Mouse (Mus musculus): ENCODE measurements around the gene Fbxl3.

The Fbxl3 gene

GRCm38 (mm10) chr14:103099238-103099933 lies at the start of gene Fbxl3:
TSS of gene Fbxl3 (minus strand) at chr14:103099566.
- peak; percentile 90 to 91 for DNase-seq (ENCODE audit: low spot score in 2 of 2)

- DNase-seq (ENCODE audit: low spot score in 2 of 2): no peak
Measured at GRCm38 (mm10) chr14:103131991-103132390, 32.6 kb upstream of the Fbxl3 start.

GRCm38 (mm10) chr14:103125756-103126155 lies 26.4 kb upstream of the Fbxl3 start:
- DNase-seq (ENCODE audit: low spot score in 2 of 2): no peak

GRCm38 (mm10) chr14:103114994-103115670 lies 15.8 kb upstream of the Fbxl3 start:
- DNase-seq (ENCODE audit: low spot score in 2 of 2): no peak

GRCm38 (mm10) chr14:103112606-103113363 lies 13.4 kb upstream of the Fbxl3 start:
- DNase-seq (ENCODE audit: low spot score in 2 of 2): no peak

- no peak for DNase-seq (ENCODE audit: low spot score in 2 of 2)
Measured at GRCm38 (mm10) chr14:103109971-103110370, 10.6 kb upstream of the Fbxl3 start.

- DNase-seq (ENCODE audit: low spot score in 2 of 2): no peak
Measured at GRCm38 (mm10) chr14:103106301-103106700, 6.9 kb upstream of the Fbxl3 start.

GRCm38 (mm10) chr14:103102731-103103335 lies 3.5 kb upstream of the Fbxl3 start:
- DNase-seq (ENCODE audit: low spot score in 2 of 2): no peak

GRCm38 (mm10) chr14:103102246-103102645 lies 2.9 kb upstream of the Fbxl3 start:
- no peak for DNase-seq (ENCODE audit: low spot score in 2 of 2)

- DNase-seq (ENCODE audit: low spot score in 2 of 2): no peak
Measured at GRCm38 (mm10) chr14:103101171-103101570, 1.8 kb upstream of the Fbxl3 start.

- no peak for DNase-seq (ENCODE audit: low spot score in 2 of 2)
Measured at GRCm38 (mm10) chr14:103100296-103100695, 930 bp upstream of the Fbxl3 start.

GRCm38 (mm10) chr14:103098587-103099235 lies 655 bp downstream of the Fbxl3 start:
- DNase-seq (ENCODE audit: low spot score in 2 of 2): peak; percentile 84 to 86

GRCm38 (mm10) chr14:103098213-103098586 lies 1.2 kb downstream of the Fbxl3 start:
- no peak for DNase-seq (ENCODE audit: low spot score in 2 of 2)

GRCm38 (mm10) chr14:103096621-103097020 lies 2.7 kb downstream of the Fbxl3 start:
- DNase-seq (ENCODE audit: low spot score in 2 of 2): no peak

GRCm38 (mm10) chr14:103095826-103096225 lies 3.5 kb downstream of the Fbxl3 start:
- DNase-seq (ENCODE audit: low spot score in 2 of 2): no peak

GRCm38 (mm10) chr14:103095036-103095435 lies 4.3 kb downstream of the Fbxl3 start:
- DNase-seq (ENCODE audit: low spot score in 2 of 2): no peak

- no peak for DNase-seq (ENCODE audit: low spot score in 2 of 2)
Measured at GRCm38 (mm10) chr14:103093670-103094069, 5.7 kb downstream of the Fbxl3 start.

- no peak for DNase-seq (ENCODE audit: low spot score in 2 of 2)
Measured at GRCm38 (mm10) chr14:103093236-103093635, 6.1 kb downstream of the Fbxl3 start.

GRCm38 (mm10) chr14:103088624-103089023 lies 10.7 kb downstream of the Fbxl3 start:
- DNase-seq (ENCODE audit: low spot score in 2 of 2): peak in 1 of 2 experiments; percentile 43

GRCm38 (mm10) chr14:103087846-103088245 lies 11.5 kb downstream of the Fbxl3 start:
- no peak for DNase-seq (ENCODE audit: low spot score in 2 of 2)

GRCm38 (mm10) chr14:103086671-103087324 lies 12.6 kb downstream of the Fbxl3 start:
- no peak for DNase-seq (ENCODE audit: low spot score in 2 of 2)
